Mouse (Mus musculus) heart, adult 2 months (tissue): Measurements from ENCODE around the gene Serpina10.

Experiments used
- CTCF ChIP-seq: fragments of 200-600 bp; IDR thresholded peaks from 2 replicates; pipeline ENCODE4 v1.8.1; 2022; ENCODE audit warnings: antibody characterized with exemption, mild to moderate bottlenecking, moderate library complexity
- EP300 ChIP-seq: fragments of 200-500 bp; IDR thresholded peaks from 2 replicates; pipeline ENCODE4 v1.6.1; 2011; ENCODE audit warnings: low read depth, low read length, control low read depth; ENCODE audit not compliant: insufficient read depth
- POLR2A ChIP-seq: fragments of 200-500 bp; IDR thresholded peaks from 2 replicates; pipeline ENCODE4 v1.6.1; 2011; ENCODE audit warnings: mild to moderate bottlenecking, low read depth, low read length, control low read depth; ENCODE audit not compliant: insufficient read depth

- TF ChIP-seq EP300 (no peak), POLR2A (no peak), CTCF (no peak)
Observed at GRCm38 (mm10) chr12:103670344-103670743, 39.1 kb upstream of the Serpina10 start.
